In the genomic region with DNA sequence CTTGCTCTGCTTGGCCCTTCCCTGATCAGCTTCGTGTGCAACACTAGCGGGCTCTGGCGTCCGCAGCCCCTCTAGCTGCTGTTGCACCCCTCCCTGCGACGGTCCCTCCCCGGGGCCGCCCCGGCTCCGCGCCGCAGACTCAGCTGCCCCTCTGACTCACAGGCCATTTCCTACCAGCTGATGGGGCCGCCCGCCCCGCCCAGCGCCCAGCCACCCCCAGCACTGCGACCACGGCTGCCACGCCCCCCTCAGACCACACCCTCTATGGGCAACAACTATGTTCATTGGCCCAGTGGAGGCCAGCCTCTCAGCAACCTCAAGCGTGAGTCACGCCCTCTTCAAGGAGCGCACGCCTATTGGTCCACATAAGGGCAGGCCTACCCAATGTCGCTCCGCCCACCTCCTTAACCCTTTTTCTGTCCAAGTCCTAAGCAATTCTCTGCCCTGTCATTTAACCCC, we compare ENCODE assay signal across 8 mouse cellular contexts. TPM values are rescaled to one million over a fixed set of nuclear protein-coding genes. Genes with fewer than 3 reads are reported as not detected.
A peak's percentile ranks its signal among the peaks of the same experiment; 100 is the strongest.
DNase-seq lines count a peak whose midpoint lies in the region; ATAC-seq and TF ChIP-seq lines count a peak whose summit lies in the region.

No protein-coding gene starts in this region.

- H3K4me1 ChIP-seq in ES-Bruce4 (ENCODE audit: control insufficient read depth, insufficient read depth, low read length) = no peaks in the 10 kb centered on the region
- peaks cover 56% of the 10 kb centered on the region for H3K4me1 ChIP-seq in forebrain, embryonic 13.5 days
- H3K4me1 ChIP-seq in neural tube, embryonic 15.5 days = peaks cover 59% of the 10 kb centered on the region

- H3K27me3 ChIP-seq in ES-Bruce4 (ENCODE audit: control insufficient read depth, insufficient read depth, low read length, poor library complexity, severe bottlenecking) = no peaks in the 10 kb centered on the region
- no peaks in the 10 kb centered on the region for H3K27me3 ChIP-seq in forebrain, embryonic 13.5 days
- H3K27me3 ChIP-seq in neural tube, embryonic 15.5 days (replicated peaks) = no peaks in the 10 kb centered on the region

- H3K27ac ChIP-seq in ES-Bruce4 (ENCODE audit: insufficient read depth, low read length) = no peak overlapping the region
- H3K27ac ChIP-seq in forebrain, embryonic 13.5 days = peak overlapping the region; percentile 71
- H3K27ac ChIP-seq in neural tube, embryonic 15.5 days (replicated peaks) = peak overlapping the region; percentile 82

- H3K36me3 ChIP-seq in ES-Bruce4 (ENCODE audit: control insufficient read depth, insufficient read depth, low read length, poor library complexity, severe bottlenecking) = no peaks in the 10 kb centered on the region
- peaks cover 22% of the 10 kb centered on the region for H3K36me3 ChIP-seq in forebrain, embryonic 13.5 days (ENCODE audit: poor library complexity, severe bottlenecking)
- H3K36me3 ChIP-seq in neural tube, embryonic 15.5 days = peaks cover 15% of the 10 kb centered on the region

- no peak for TF ChIP-seq POLR2A in ES-Bruce4 (IDR thresholded peaks at IDR 0.05; ENCODE audit: insufficient read depth, low read length)

- ATAC-seq in cerebellum, adult (ENCODE audit: insufficient number of reproducible peaks, low FRiP score, low TSS enrichment) = peak; percentile 97
- ATAC-seq in forebrain, embryonic 13.5 days = peak; percentile 97
- peak; percentile 95 for ATAC-seq in neural tube, embryonic 15.5 days (ENCODE audit: low FRiP score)

- DNase-seq in heart, postnatal 14 days = peak; percentile 95 to 96
- peak; percentile 96 for DNase-seq in layer of hippocampus, adult 11-12 months (ENCODE audit: low spot score)
- DNase-seq in lung, adult 18-20 months = peak; percentile 98
- peak; percentile 96 for DNase-seq in testis, postnatal 14 days (ENCODE audit: low spot score)

- peak overlapping the region; percentile 69 for H3K9ac ChIP-seq in ES-Bruce4 (ENCODE audit: low read depth, poor library complexity, severe bottlenecking)
- H3K9ac ChIP-seq in forebrain, embryonic 13.5 days = peak overlapping the region; percentile 86
- peak overlapping the region; percentile 83 for H3K9ac ChIP-seq in neural tube, embryonic 15.5 days (replicated peaks)

- no peak for TF ChIP-seq EP300 in ES-Bruce4 (IDR thresholded peaks at IDR 0.05; ENCODE audit: insufficient read depth, low read depth, low read length)

- peak overlapping the region; percentile 74 for H3K4me2 ChIP-seq in forebrain, embryonic 13.5 days
- peak overlapping the region; percentile 88 for H3K4me2 ChIP-seq in neural tube, embryonic 15.5 days

- intact Hi-C loops in heart, postnatal 14 days (cut with DNase I) = no loop called here

- no peaks in the 10 kb centered on the region for H3K9me3 ChIP-seq in ES-Bruce4 (replicated peaks; ENCODE audit: control insufficient read depth, insufficient read depth, low read length, poor library complexity, severe bottlenecking)
- H3K9me3 ChIP-seq in forebrain, embryonic 13.5 days (replicated peaks) = no peaks in the 10 kb centered on the region
- H3K9me3 ChIP-seq in neural tube, embryonic 15.5 days (replicated peaks) = no peaks in the 10 kb centered on the region

- TF ChIP-seq CTCF in ES-Bruce4 (IDR thresholded peaks at IDR 0.05; ENCODE audit: low read depth, low read length) = no peak

- H3K4me3 ChIP-seq in ES-Bruce4 (ENCODE audit: low read depth, low read length) = peak overlapping the region; percentile 80
- peak overlapping the region; percentile 72 for H3K4me3 ChIP-seq in forebrain, embryonic 13.5 days
- H3K4me3 ChIP-seq in neural tube, embryonic 15.5 days (replicated peaks) = peak overlapping the region; percentile 82

- WGBS in forebrain, embryonic 13.5 days = under 1% methylated on average over 24 of the region's 25 CpGs
- WGBS in neural tube, embryonic 15.5 days = 1% methylated on average over 25 of the region's 25 CpGs

RNA-seq across cellular contexts. Expression of a gene that starts 5.9 kb away (rescaled TPM):
- 11.0 and 13.2 TPM in 2 replicates for polyA plus RNA-seq in ES-Bruce4 (2011; ENCODE audit: insufficient read depth, insufficient read length, low read depth, missing spikeins)
- 33.8 and 42.3 TPM in 2 replicates for polyA plus RNA-seq in forebrain, embryonic 13.5 days (2015; fragmentation: Nextera tagmentation; extraction: Ambion mirVana)
- 10 to 100 TPM; 33.7 to 33.8 TPM for total RNA-seq in heart, postnatal 14 days (2021)
- 27.5 and 28.5 TPM in 2 replicates for polyA plus RNA-seq in neural tube, embryonic 15.5 days (2015; fragmentation: Nextera tagmentation; extraction: Ambion mirVana)

RNA-seq across cellular contexts. Expression of a gene that starts 8.6 kb away (rescaled TPM):
- 177 and 187 TPM in 2 replicates for polyA plus RNA-seq in ES-Bruce4 (2011; ENCODE audit: insufficient read depth, insufficient read length, low read depth, missing spikeins)
- polyA plus RNA-seq in forebrain, embryonic 13.5 days (2015; fragmentation: Nextera tagmentation; extraction: Ambion mirVana) = 305 and 335 TPM in 2 replicates
- 10 to 100 TPM; 97.8 to 99.2 TPM for total RNA-seq in heart, postnatal 14 days (2021)
- 231 and 240 TPM in 2 replicates for polyA plus RNA-seq in neural tube, embryonic 15.5 days (2015; fragmentation: Nextera tagmentation; extraction: Ambion mirVana)

RNA-seq across cellular contexts. Expression of a gene that starts 14.5 kb away (rescaled TPM):
- 22.3 and 25.5 TPM in 2 replicates for polyA plus RNA-seq in ES-Bruce4 (2011; ENCODE audit: insufficient read depth, insufficient read length, low read depth, missing spikeins)
- polyA plus RNA-seq in forebrain, embryonic 13.5 days (2015; fragmentation: Nextera tagmentation; extraction: Ambion mirVana) = 21.4 and 25.3 TPM in 2 replicates
- 10 to 100 TPM; 22.1 to 24.5 TPM for total RNA-seq in heart, postnatal 14 days (2021)
- polyA plus RNA-seq in neural tube, embryonic 15.5 days (2015; fragmentation: Nextera tagmentation; extraction: Ambion mirVana) = 27.8 and 30.8 TPM in 2 replicates

RNA-seq across cellular contexts. Expression of a gene that starts 18.6 kb away (rescaled TPM):
- polyA plus RNA-seq in ES-Bruce4 (2011; ENCODE audit: insufficient read depth, insufficient read length, low read depth, missing spikeins) = 19.9 and 23.1 TPM in 2 replicates
- 15.1 and 15.2 TPM in 2 replicates for polyA plus RNA-seq in forebrain, embryonic 13.5 days (2015; fragmentation: Nextera tagmentation; extraction: Ambion mirVana)
- total RNA-seq in heart, postnatal 14 days (2021) = 10 to 100 TPM; 20.3 to 25.2 TPM
- 11.1 and 12.3 TPM in 2 replicates for polyA plus RNA-seq in neural tube, embryonic 15.5 days (2015; fragmentation: Nextera tagmentation; extraction: Ambion mirVana)

RNA-seq across cellular contexts. Expression of a gene that starts 29.8 kb away (rescaled TPM):
- 12.8 and 13.8 TPM in 2 replicates for polyA plus RNA-seq in ES-Bruce4 (2011; ENCODE audit: insufficient read depth, insufficient read length, low read depth, missing spikeins)
- polyA plus RNA-seq in forebrain, embryonic 13.5 days (2015; fragmentation: Nextera tagmentation; extraction: Ambion mirVana) = 22.9 and 23.5 TPM in 2 replicates
- 1 to 10 TPM; 4.7 to 4.8 TPM for total RNA-seq in heart, postnatal 14 days (2021)
- 21.0 and 22.8 TPM in 2 replicates for polyA plus RNA-seq in neural tube, embryonic 15.5 days (2015; fragmentation: Nextera tagmentation; extraction: Ambion mirVana)
